Mouse (Mus musculus) embryonic facial prominence, embryonic 10.5 days (tissue): ENCODE measurements around the gene P2rx3. TPM values are rescaled to one million over a fixed set of nuclear protein-coding genes. Genes with fewer than 3 reads are reported as not detected.

Experiments
- DNase-seq: peaks from one replicate; pipeline ENCODE4 v3.0.0-alpha.2; 2017; ENCODE audit warnings: low spot score
- H3K27ac ChIP-seq: fragments of 300-500 bp; sonication (generic); replicated peaks from 2 replicates; pipeline ENCODE4 v1.5.1; 2016; ENCODE audit warnings: mild to moderate bottlenecking
- H3K27me3 ChIP-seq: fragments of 300-500 bp; sonication (generic); replicated peaks from 2 replicates; pipeline ENCODE4 v1.6.1; 2016; ENCODE audit warnings: low read depth, mild to moderate bottlenecking; ENCODE audit not compliant: poor library complexity, severe bottlenecking
- H3K36me3 ChIP-seq: fragments of 300-500 bp; sonication (generic); replicated peaks from 2 replicates; pipeline ENCODE4 v1.6.1; 2016; ENCODE audit warnings: mild to moderate bottlenecking, moderate library complexity
- H3K4me1 ChIP-seq: fragments of 300-500 bp; sonication (generic); 2 replicates; pipeline ENCODE4 v1.6.1; 2016
- H3K4me3 ChIP-seq: fragments of 300-500 bp; sonication (generic); 2 replicates; pipeline ENCODE4 v1.5.1; 2016; ENCODE audit warnings: mild to moderate bottlenecking, moderate library complexity
- H3K9me3 ChIP-seq: fragments of 300-500 bp; sonication (generic); 2 replicates; pipeline ENCODE4 v1.6.1; 2016; ENCODE audit warnings: mild to moderate bottlenecking
- WGBS: fragments of 180-500 bp; shearing (Covaris S2); methylation state at CpG from one replicate; pipeline ENCODE4 v1.1.7; 2016; 5-methylcytosine and 5-hydroxymethylcytosine counted together
- polyA plus RNA-seq: library from polyadenylated mRNA; unstranded; fragments of >200 nt; fragmentation: Nextera tagmentation; extraction: Ambion mirVana; gene quantifications from 2 replicates; pipeline ENCODE4 v1.2.1, GENCODE M21; 2016

The P2rx3 gene
- polyA plus RNA-seq, 1 experiment from 2014 or later, result 10.0 TPM

GRCm38 (mm10) chr2:85053192-85053816, 16.0 kb upstream of the P2rx3 start:
- WGBS, result 91% methylated on average over 5 of the region's 5 CpGs

GRCm38 (mm10) chr2:85050746-85051145, 13.5 kb upstream of the P2rx3 start:
- H3K36me3 ChIP-seq, result peaks cover 60% of the 10 kb centered on the region
- peak overlapping the region; percentile 75 for H3K27ac ChIP-seq
- no peaks in the 10 kb centered on the region for H3K27me3 ChIP-seq
- no peaks in the 10 kb centered on the region for H3K9me3 ChIP-seq
- peak overlapping the region; percentile 82 for H3K4me3 ChIP-seq
- 48% methylated on average over 9 of the region's 9 CpGs for WGBS
- no peak for DNase-seq
- H3K4me1 ChIP-seq, result peaks cover 56% of the 10 kb centered on the region

More at GRCm38 (mm10) chr2:85053192-85053816, 16.0 kb upstream of the P2rx3 start:
- DNase-seq, result no peak
- no peak overlapping the region for H3K27ac ChIP-seq
- H3K9me3 ChIP-seq, result no peaks in the 10 kb centered on the region
- H3K4me3 ChIP-seq, result no peak overlapping the region
- peaks cover 70% of the 10 kb centered on the region for H3K36me3 ChIP-seq
- H3K4me1 ChIP-seq, result peaks cover 50% of the 10 kb centered on the region
- H3K27me3 ChIP-seq, result no peaks in the 10 kb centered on the region

- Histone ChIP-seq H3K4me3 (peak overlapping the region; percentile 82), H3K9me3 (no peaks in the 10 kb centered on the region), H3K36me3 (peaks cover 60% of the 10 kb centered on the region), H3K27me3 (no peaks in the 10 kb centered on the region), H3K27ac (peak overlapping the region; percentile 75), H3K4me1 (peaks cover 55% of the 10 kb centered on the region)
- peak; percentile 76 for DNase-seq
- WGBS, result 3% methylated on average over 10 of the region's 10 CpGs
Measured at GRCm38 (mm10) chr2:85050001-85050634, 12.9 kb upstream of the P2rx3 start.

GRCm38 (mm10) chr2:85049277-85049676, 12.0 kb upstream of the P2rx3 start:
- DNase-seq, result no peak
- Histone ChIP-seq H3K9me3 (no peaks in the 10 kb centered on the region), H3K4me1 (peaks cover 55% of the 10 kb centered on the region), H3K36me3 (peaks cover 60% of the 10 kb centered on the region), H3K27ac (peak overlapping the region; percentile 75), H3K4me3 (peak overlapping the region; percentile 82), H3K27me3 (no peaks in the 10 kb centered on the region)
- 63% methylated on average over 4 of the region's 4 CpGs for WGBS

- Histone ChIP-seq H3K4me3 (peak overlapping the region; percentile 82), H3K27ac (peak overlapping the region; percentile 93), H3K9me3 (no peaks in the 10 kb centered on the region), H3K36me3 (peaks cover 60% of the 10 kb centered on the region), H3K27me3 (no peaks in the 10 kb centered on the region), H3K4me1 (peaks cover 53% of the 10 kb centered on the region)
- DNase-seq, result peak; percentile 77
- under 1% methylated on average over 38 of the region's 44 CpGs for WGBS
Measured at GRCm38 (mm10) chr2:85048168-85048751, 11.0 kb upstream of the P2rx3 start.

- Histone ChIP-seq H3K4me3 (peak within 1 kb of the TSS; percentile 82), H3K27ac (peak within 1 kb of the TSS; percentile 93), H3K27me3 (no peaks in the 10 kb centered on the region), H3K9me3 (no peaks in the 10 kb centered on the region), H3K36me3 (peaks cover 60% of the 10 kb centered on the region), H3K4me1 (peaks cover 51% of the 10 kb centered on the region)
- WGBS, result under 1% methylated on average over 42 of the region's 42 CpGs
- DNase-seq, result peak; percentile 95
Measured at GRCm38 (mm10) chr2:85047596-85048167, 10.4 kb upstream of the P2rx3 start, which contains the start of gene Tnks1bp1. Gene Tnks1bp1 (plus strand): TSS chr2:85048022.

GRCm38 (mm10) chr2:85047081-85047480, 9.8 kb upstream of the P2rx3 start:
- peak overlapping the region; percentile 82 for H3K4me3 ChIP-seq
- H3K27ac ChIP-seq, result peak overlapping the region; percentile 93
- no peaks in the 10 kb centered on the region for H3K9me3 ChIP-seq
- H3K27me3 ChIP-seq, result no peaks in the 10 kb centered on the region
- 60% methylated on average over 10 of the region's 10 CpGs for WGBS
- DNase-seq, result no peak
- peaks cover 49% of the 10 kb centered on the region for H3K4me1 ChIP-seq
- H3K36me3 ChIP-seq, result peaks cover 60% of the 10 kb centered on the region

- H3K4me1 ChIP-seq, result peaks cover 46% of the 10 kb centered on the region
- H3K4me3 ChIP-seq, result no peak overlapping the region
- no peak overlapping the region for H3K27ac ChIP-seq
- H3K27me3 ChIP-seq, result no peaks in the 10 kb centered on the region
- peaks cover 60% of the 10 kb centered on the region for H3K36me3 ChIP-seq
- no peaks in the 10 kb centered on the region for H3K9me3 ChIP-seq
- 86% methylated on average over 8 of the region's 8 CpGs for WGBS
- DNase-seq, result no peak
Measured at GRCm38 (mm10) chr2:85046222-85046621, 9.0 kb upstream of the P2rx3 start.

GRCm38 (mm10) chr2:85043623-85044022, 6.4 kb upstream of the P2rx3 start:
- Histone ChIP-seq H3K4me3 (no peak overlapping the region), H3K27me3 (no peaks in the 10 kb centered on the region), H3K9me3 (no peaks in the 10 kb centered on the region), H3K4me1 (peaks cover 21% of the 10 kb centered on the region), H3K27ac (no peak overlapping the region), H3K36me3 (peaks cover 83% of the 10 kb centered on the region)
- WGBS, result 93% methylated on average over 7 of the region's 7 CpGs
- no peak for DNase-seq

- no peaks in the 10 kb centered on the region for H3K9me3 ChIP-seq
- peaks cover 25% of the 10 kb centered on the region for H3K4me1 ChIP-seq
- no peak for DNase-seq
- H3K27me3 ChIP-seq, result no peaks in the 10 kb centered on the region
- WGBS, result 86% methylated on average over 13 of the region's 13 CpGs
- H3K4me3 ChIP-seq, result peak overlapping the region; percentile 91
- peak overlapping the region; percentile 99 for H3K27ac ChIP-seq
- H3K36me3 ChIP-seq, result peaks cover 47% of the 10 kb centered on the region
Measured at GRCm38 (mm10) chr2:85038336-85038735, 1.1 kb upstream of the P2rx3 start.

GRCm38 (mm10) chr2:85036507-85037046, 685 bp downstream of the P2rx3 start:
- no peak for DNase-seq
- peaks cover 30% of the 10 kb centered on the region for H3K36me3 ChIP-seq
- H3K27ac ChIP-seq, result peak overlapping the region; percentile 99
- 10% methylated on average over 11 of the region's 11 CpGs for WGBS
- H3K4me1 ChIP-seq, result peaks cover 25% of the 10 kb centered on the region
- H3K4me3 ChIP-seq, result peak overlapping the region; percentile 91
- H3K9me3 ChIP-seq, result no peaks in the 10 kb centered on the region
- no peaks in the 10 kb centered on the region for H3K27me3 ChIP-seq

GRCm38 (mm10) chr2:85034169-85034568, 3.1 kb downstream of the P2rx3 start:
- H3K4me3 ChIP-seq, result no peak overlapping the region; the same call in 1 of the 2 replicates
- peaks cover 25% of the 10 kb centered on the region for H3K4me1 ChIP-seq
- no peaks in the 10 kb centered on the region for H3K27me3 ChIP-seq
- no peak for DNase-seq
- peaks cover 6% of the 10 kb centered on the region for H3K36me3 ChIP-seq
- 88% methylated on average over 7 of the region's 7 CpGs for WGBS
- H3K9me3 ChIP-seq, result no peaks in the 10 kb centered on the region
- H3K27ac ChIP-seq, result no peak overlapping the region
